Mouse (Mus musculus): ENCODE measurements at regions not wholly inside any gene's neighbourhood (a gene's known extent, or its start where the extent isn't known, plus 50 kb on each side); places are given as distances from the start of the nearest gene placed in this dataset.

DNA sequence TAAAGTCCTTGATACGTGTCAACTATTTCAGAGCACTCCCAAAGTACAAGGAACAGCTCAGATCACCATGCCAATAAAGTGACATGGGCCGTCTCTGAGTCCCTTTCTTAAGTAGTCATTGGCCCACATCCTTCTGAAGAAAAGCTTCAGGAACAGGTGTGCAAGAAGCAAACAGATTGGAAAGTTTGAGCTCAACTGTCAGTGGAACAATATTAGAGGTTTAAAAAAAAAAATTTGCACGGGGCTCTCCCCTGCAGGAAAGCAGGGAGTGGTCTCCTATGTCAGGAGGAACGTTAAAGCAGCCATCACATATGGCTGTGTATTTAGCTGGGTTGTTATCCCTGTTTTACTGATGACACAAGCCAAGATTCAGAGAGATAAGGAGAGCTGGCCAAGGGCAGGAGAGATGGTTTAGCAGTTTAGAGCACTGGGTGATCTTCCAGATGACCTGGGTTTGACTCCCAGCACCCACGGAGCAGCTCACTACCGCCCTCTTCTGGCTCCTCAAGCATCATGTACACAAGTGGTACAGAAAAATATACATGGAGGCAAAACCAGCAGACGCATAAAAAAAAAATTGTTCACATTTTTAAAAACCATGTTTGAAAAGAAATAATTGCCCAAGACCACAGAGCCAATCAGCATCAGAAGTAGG lies 318.3 kb upstream of the Clint1 start:
- DNase-seq, result no peak

DNA sequence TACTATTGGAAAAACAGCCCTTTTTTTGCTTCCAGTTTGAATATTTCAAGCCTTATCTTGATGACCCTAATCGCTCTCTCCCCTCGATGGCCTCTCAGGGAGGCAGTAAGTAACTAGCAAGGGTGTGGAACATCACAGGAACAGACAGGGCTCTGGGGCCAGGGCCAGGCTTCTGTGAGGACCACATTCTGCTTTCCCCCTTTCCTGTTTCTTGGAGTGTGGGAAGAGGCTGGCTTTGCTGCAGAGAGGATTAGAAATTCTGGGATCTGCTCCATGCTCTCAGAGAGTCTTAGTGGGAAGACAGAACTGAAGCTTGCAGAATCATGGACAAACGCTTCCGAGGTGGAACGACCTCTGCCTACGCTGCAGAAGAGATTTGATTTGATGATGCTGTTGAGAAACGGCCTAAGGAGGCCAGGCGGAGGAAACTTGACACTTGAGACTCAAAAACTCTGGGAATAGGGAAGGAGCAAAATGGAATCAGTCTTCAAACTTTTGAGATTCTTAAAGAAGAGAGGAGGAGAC lies 316.3 kb upstream of the Clint1 start:
- peak; percentile 38 for DNase-seq

DNA sequence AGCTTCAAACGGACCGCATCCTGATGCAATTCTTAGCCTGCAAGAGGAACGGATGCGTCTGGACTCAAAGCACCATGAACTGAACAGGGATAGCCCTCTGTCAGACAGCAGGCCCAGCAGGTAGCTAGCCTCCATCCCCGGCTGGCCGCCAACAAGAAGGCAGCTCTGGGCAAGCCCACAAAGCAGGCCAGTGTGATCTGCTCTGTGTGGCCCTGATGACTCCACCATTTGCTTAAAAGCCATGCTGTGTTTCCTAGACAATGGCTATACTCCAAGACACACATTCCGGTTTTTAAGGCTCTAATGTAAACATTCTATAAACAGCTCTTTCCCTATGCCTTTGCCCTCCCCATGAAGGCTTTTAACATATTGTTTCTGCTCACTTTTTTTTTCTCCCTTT lies 313.8 kb upstream of the Clint1 start:
- no peak for DNase-seq

DNA sequence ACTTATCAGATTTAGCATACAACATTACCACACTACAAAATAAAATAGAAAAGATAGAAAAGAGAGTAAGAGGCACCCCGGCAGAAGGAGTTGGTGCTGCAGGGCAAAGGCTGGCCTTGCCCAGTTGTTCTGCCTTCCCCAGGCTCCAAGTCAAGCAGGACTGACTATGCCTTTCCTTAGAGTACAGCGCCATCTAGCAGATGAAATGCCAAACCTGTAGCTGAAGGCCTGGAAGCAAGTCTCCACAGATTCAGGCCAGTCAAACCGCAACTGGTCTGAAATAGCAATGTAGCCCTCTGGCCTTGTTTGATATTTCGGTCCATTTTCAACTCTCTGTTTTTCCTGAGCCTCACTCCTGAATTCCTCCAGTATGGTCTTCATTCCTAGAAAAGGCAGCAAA lies 312.4 kb upstream of the Clint1 start:
- DNase-seq, result peak; percentile 70

DNA sequence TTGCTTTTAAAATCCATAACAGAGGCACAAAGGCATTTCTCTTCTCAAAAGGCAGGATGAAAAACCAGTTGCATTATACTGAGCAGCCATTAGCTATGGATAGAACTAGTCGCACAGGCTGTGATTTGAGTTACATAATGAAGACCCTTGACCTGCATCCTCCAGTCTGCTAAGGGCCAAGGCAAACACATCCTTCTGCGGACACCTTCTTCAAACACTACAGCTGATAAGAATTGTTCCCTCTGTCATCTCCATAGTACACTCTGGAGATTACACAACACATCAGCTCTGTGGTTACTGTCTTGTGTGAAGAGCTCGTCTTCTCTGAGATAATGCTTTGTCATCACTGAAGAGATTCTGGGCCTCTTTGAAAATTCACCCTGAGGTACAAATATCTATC lies 307.3 kb upstream of the Clint1 start:
- no peak for DNase-seq

DNA sequence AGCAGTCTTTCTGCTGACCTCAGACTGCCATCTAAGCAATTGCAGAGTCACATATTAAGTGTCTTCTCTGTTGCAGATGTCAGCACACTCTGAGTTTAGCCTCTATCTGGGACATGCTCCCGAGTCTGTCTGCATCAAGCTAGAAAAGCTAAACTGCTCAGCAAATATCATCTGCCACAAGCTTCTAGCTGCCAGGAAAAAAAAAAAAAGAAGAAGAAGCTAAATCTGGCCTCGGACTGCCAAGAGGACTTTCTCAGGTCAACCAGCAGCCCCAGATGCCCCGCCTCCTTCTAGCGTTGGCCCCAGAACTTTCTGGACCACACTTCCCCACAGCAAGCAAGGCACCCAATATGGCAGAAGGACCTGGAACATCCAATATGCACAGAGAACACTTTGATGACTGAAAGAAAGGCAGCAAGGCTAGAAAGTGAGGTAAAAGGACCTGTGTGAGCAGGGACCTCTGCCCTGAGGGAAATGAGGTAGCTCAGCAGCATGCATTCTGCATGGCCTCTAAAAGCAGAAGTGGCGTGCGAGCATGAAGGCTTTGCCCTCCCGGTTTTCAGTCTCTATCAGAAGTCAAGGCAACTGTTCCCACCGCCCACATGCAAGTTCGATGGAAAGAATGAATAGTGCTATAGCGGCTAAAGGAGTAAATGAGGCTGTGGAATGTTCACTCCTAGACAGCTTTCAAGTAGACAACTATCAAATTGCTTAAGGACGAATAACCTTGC lies 305.8 kb upstream of the Clint1 start:
- DNase-seq, result peak; percentile 56

DNA sequence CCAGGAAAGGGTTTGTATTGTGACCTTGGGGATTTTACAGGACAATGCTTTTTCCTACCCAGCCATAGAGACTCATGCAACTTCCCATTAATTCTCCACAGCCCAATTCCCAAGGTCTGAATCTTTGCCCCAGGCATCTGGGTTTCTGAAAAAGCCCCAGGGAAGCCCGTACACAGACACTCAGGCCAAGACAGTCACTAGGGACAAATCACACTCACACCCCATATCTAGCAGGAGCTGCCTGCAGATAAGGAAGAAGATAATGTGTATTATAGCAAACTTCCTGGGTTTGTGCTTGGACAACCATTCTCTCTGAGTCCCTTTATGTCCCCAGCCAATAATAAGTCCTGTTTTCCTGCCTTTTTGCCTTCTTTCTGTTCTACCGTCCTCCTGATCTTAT lies 305.0 kb upstream of the Clint1 start:
- no peak for DNase-seq

DNA sequence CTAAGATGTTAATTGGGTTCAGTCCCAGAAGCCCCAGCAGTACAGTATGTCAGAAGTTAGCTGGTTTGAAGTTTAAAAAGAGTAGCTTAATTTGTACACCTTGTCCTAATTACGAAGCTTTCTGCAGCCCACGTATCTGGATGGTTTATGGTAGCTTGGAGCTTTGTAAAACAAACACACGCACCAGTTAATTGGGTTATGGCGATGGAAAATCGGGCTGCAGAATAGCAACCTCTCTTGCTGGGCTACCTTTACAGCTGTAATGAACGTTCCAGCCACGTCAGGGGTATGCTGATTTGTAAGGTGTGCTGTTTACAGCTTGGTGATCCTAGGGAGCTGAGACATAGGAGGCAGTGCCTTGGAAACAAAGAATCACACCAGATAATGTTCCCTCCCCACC lies 301.5 kb upstream of the Clint1 start:
- no peak for DNase-seq

DNA sequence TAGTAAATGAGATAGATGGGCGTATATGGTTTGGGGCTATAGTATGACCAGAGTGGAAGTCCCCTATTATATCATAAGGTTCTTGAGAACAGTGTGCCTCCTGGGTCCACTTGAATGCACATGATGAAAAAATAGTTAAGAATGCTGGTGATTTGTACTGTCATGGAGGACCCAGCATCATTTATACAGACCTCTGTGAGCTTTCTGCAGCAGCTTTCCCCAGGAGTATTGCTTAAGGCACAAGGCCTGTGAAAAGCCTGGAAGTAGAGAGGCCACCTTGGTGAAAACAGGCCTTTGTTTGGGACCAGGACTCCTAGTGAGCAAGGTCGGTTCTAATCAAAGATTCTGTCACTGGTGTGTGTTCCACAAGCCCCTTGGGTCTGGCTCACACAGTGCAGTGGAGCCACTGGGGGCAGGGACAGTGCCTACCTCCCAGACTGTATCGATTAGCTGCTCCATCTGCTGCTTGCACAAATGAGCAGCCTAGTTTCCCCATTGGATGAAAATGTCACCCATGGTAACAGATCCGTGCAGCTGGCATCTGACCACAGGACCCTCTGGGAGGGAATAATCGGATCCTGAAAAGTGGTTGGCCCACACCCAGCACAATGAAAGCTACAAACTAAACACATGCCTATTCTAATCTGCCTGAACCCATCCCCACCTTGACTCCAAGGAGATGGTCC lies 274.2 kb upstream of the Clint1 start:
- no peak for DNase-seq

DNA sequence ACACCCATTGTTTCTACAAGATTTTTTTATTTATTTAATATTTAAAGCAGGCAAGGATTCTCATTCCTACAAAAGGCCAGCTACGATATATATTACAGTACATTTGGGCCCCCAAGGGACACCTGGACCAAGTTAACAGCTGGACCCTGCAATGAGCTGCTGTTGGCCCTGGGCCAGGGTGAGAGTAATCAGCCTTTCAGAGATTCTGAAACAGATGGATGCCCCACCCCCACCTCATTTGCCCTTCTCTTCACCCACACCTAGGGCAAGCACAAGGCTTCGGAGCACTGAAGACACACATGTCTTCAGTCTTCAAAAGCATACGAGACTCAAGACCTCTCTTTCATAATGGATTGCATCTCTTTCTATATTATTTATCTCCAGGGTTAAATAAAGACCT lies 259.5 kb upstream of the Clint1 start:
- DNase-seq, result no peak

DNA sequence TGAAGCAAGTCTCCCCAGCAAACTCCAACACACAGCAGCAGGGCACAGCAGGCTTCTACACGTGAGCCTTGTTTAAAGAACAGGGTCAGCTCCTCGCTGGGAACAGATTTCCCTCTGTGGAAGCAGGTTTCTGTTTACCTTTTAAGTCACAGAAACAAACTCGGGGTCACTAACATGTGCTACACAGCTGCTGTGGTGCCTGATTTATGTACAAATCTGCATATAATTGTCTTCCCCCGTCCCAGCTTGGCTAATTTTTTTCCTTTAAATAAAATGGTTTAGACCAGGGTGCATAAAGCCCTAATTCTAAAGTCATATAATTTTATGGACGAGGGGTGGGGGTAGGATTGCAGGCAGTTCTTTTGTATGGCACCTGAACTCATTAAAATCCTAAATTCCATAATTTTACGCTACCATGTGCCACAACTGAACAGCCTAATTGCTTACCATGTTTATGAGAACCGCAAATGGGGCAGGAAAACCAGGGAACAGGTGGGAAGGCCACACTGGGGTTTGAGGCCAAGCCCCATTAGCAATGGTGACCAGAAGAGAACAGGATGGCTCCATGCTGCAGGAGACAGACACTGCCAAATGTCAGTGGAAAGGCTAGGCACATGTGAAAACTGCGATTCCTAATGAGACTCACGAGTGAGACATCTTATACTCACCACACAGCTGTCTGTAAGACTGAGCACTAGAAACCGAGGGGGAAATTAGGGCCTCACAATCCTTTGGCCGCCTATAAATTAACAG lies 258.8 kb upstream of the Clint1 start:
- no peak for DNase-seq

DNA sequence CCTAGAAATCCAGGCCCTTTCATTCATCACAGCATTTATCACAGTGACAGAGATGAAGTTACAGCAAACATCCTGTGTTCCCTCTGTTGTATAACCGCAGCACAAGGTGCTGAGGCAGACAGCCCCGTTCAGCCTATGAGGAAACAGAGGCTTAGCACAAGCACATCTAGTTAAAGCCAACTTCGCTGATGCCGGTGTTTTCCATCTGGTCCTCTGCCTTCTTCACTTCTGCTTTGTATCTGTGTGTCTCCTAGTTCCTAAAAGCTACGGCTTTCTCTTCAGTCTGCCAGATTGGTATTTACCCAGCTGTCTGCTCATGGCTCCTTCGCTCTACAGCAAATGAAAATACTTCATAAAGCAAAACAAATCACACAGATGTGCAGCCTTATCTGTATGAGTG lies 256.5 kb upstream of the Clint1 start:
- DNase-seq, result no peak

DNA sequence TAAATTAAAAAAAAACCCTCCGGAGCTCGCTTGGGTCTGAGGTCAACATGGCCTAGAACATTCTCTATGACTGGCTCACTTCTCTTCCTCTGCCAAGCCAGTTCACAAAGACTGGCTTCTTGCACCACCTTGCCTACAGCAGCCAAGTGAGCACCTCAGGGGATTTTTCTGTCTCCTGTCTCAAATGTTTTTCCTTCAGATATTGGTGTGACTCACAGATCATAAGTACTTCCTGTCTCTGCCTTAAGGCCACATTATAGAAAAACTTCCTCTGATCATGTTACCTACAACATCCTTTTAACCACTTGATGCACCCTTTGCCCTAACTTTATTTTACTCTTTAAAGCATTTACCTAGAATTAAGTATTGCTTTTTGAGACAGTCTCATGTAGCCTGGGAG lies 230.0 kb upstream of the Clint1 start:
- no peak for DNase-seq

DNA sequence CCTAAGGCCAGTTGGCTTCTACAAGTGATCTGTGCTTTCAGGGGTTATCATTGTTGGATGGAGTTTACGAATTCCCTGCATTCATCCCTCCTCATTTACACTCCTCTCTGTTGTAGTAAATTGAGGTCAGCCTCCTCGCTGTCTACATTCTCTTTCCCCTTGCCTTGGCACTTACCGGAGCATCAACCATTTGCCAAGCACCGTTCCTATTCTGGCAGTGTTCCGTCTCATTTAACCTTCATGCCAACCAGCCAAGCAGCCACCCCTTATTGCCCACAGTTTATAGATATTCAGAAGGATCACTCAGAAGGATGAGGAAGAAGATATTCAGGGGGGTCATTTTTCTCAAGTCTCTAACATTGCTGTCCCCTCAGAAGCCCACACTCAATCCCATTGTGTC lies 229.2 kb upstream of the Clint1 start:
- DNase-seq, result no peak

DNA sequence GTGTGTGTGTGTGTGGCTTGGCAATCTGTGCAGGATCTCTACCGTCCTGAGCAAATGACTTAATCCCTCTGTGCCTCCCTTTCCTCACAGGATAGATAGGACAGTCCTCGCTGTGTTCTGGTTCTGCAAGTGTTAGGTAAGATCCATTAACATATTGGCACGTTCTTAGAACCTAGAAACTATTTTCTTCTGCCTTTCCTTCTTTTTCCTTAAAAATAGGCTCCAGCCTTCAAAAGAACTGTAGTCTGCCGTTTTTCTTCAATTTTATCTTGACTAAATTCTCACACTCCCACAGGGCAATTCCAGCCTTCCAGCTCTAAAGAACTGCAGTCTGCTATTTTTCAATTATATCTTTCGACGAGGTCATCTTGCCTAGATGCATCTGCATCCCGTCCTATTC lies 227.6 kb upstream of the Clint1 start:
- DNase-seq, result no peak

DNA sequence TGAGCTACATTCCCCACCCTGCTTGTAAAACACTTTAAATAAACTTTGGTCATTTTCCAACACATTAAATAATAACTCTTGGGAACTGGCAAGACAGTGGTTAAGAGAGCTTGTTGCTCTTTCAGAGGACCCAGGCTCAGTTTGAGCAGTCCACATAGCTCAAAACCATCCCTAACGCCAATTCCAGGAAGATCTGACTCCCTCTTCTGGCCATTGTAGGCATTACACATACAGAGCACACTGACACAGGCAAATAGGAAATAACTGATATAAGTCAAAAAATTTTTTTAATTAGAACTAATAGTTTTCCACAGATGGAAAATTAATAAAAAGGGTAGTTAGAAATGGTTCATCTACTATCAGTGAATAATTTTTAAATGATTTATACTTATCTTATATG lies 222.6 kb upstream of the Clint1 start:
- DNase-seq, result no peak

DNA sequence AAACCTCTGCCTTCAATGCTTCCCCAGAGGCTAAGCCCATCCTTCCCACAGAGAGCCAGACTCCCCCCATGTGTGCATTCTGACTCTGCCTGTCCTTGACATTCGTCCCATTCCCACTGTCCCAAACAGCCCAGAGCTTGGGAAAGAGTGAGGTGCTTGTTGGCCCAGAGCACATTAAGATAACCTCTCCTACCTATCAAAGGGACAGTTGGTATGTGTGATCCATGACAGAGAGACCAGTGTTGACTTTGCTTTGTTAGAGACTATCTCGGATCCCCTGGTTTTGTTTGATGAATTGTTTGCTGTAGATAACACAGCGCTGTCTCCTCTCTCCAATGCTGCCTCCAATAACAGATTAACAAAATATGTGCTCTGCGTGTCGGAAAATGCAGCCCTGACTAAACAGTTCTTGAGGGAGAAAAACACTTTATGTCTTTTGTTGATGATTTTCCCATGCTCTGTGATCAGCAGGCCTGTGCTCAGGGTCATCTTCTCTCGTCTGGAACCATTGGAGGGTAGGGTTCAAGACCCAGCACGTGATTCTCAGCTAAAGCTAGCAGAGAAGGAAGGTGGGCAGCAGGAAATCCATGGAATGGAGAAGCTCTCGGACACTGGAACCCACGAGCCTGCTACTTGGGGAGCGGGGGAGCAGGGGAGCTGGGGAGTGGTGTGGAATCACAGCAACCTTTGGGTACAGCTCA lies 217.2 kb upstream of the Clint1 start:
- no peak for DNase-seq

DNA sequence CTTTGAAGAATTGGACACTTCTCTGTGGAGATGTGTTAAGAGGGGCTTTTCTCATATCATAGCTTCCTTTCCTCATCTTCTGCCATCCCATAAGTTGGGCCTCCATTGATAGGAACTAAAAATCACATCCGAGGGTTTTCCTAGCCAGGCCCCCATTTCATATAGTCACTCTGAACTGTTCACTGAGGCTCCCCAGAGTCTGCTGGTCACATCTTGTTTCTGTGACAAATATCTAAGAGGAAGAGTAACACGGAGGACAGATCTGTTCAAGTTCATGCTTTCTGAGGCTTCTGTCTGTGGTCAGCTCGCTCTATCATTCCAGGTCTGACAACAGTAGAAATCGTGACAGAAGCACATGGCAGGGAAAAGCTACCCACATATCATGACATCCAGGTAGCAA lies 216.0 kb upstream of the Clint1 start:
- no peak for DNase-seq

DNA sequence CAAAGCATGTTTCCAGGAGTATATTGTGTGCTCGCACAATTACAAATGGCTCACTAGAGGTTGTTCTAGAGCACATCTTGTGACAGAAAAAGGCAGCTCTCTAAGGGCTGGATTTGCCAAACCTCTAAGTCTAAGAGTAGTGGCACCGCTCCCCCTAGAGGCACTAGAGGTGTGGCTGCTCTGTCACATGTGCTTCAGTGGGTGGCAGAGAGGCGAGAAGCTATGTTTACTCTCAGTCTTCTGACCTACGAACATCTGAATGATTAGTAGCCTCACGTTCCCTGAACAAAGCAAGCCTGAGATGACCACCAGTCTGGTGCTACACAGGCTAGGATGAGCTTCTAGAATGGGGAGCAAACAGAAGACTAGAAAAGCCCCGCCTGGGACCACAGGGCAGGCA lies 212.6 kb upstream of the Clint1 start:
- no peak for DNase-seq

DNA sequence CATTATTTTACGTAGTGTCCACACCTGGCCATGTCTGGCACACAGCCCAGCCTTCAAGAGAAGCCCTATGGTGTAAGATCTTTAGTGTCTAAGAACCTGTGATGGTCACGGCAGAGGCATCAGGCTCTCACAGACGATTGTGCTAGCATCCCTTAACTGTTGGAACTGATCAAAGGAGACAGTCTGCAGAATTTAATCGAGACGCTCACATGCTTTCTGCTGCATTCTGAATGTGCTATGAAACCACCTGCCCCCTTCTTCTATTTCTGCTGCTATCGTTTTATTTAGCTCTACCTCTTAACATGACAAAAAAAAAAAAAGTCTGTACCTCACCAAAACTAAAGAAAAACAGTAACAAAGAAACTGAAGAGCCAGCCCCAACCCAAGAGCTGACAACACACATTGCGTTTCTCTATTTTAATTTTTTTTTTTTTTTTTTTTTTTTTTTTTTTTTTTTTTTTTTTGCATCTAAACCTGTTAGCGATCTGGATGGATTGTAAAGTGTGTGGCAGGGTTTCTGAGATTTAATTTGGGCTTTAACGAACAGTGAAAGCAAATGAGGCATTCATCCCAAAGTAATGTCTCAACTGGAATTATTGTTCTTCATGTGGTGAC lies 209.6 kb upstream of the Clint1 start:
- no peak for DNase-seq

DNA sequence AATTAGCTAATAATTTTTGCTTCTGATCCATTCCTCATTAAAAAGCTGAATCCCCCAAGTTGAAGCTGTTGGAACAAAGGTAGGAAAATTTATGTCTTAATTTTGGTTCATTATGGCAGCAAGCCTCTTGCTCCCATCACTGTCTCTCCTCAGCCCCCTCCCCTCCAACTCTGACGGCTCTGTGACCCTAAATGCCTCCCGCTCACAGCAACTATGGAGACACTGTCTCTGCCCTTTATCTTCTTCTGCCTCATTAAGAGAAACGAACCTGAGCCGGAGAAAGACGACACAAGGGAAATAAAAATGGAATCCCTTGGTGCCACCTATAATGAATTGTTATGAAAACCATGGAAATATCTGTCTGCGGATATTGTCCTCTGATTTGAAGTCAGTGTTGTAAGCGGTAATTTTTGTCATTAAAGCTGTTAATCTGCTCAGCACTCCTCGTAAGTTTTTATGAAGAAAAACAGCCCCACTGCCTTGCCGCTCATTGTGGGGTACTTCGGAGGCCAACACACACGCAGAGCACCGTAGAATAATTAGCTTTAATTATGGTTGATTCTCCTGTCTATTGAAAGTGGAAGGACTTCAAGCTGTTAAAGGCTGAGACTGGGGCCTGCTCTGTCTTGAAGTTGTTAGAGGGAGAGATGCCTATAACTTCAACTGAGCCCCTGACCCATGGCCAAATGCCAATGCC lies 208.1 kb upstream of the Clint1 start:
- DNase-seq, result no peak

Data from gastrocnemius, postnatal 25 days (tissue).